Mouse (Mus musculus) heart, embryonic 12.5 days (tissue): Measurements from ENCODE around the gene Sgk1. TPM values are rescaled to one million over a fixed set of nuclear protein-coding genes. Genes with fewer than 3 reads are reported as not detected.
A peak's percentile ranks its signal among the peaks of the same experiment; 100 is the strongest.

Experiments
- ATAC-seq: fragments of 200-750 bp; cut with Nextera tagmentation; 2 replicates; pipeline ENCODE4 v1.8.0; 2017; ENCODE audit warnings: moderate TSS enrichment, moderate library complexity; ENCODE audit not compliant: insufficient number of reproducible peaks, low FRiP score
- H3K27ac ChIP-seq: fragments of 300-500 bp; sonication (generic); 2 replicates; pipeline ENCODE4 v1.5.1; 2016; ENCODE audit warnings: mild to moderate bottlenecking, moderate library complexity; ENCODE audit not compliant: poor library complexity, severe bottlenecking
- H3K27me3 ChIP-seq: fragments of 300-500 bp; sonication (generic); replicated peaks from 2 replicates; pipeline ENCODE4 v1.6.1; 2016; ENCODE audit warnings: mild to moderate bottlenecking, moderate library complexity
- H3K36me3 ChIP-seq: fragments of 300-500 bp; sonication (generic); 2 replicates; pipeline ENCODE4 v1.6.1; 2016; ENCODE audit warnings: mild to moderate bottlenecking, moderate library complexity
- H3K4me1 ChIP-seq: fragments of 300-500 bp; sonication (generic); replicated peaks from 2 replicates; pipeline ENCODE4 v1.6.1; 2016; ENCODE audit warnings: mild to moderate bottlenecking
- H3K4me2 ChIP-seq: fragments of 300-500 bp; sonication (generic); 2 replicates; pipeline ENCODE4 v1.6.1; 2016; ENCODE audit warnings: mild to moderate bottlenecking, moderate library complexity
- H3K4me3 ChIP-seq: fragments of 300-500 bp; sonication (generic); 2 replicates; pipeline ENCODE4 v1.5.1; 2016; ENCODE audit warnings: mild to moderate bottlenecking
- H3K9ac ChIP-seq: fragments of 300-500 bp; sonication (generic); 2 replicates; pipeline ENCODE4 v1.6.1; 2016; ENCODE audit warnings: mild to moderate bottlenecking, moderate library complexity
- H3K9me3 ChIP-seq: fragments of 300-500 bp; sonication (generic); replicated peaks from 2 replicates; pipeline ENCODE4 v1.6.1; 2016; ENCODE audit warnings: mild to moderate bottlenecking, moderate library complexity
- WGBS: fragments of 180-500 bp; shearing (Covaris S2); methylation state at CpG from one replicate; pipeline ENCODE4 v1.1.7; 2016; 5-methylcytosine and 5-hydroxymethylcytosine counted together
- polyA plus RNA-seq: library from polyadenylated mRNA; unstranded; fragments of >200 nt; fragmentation: Nextera tagmentation; extraction: Ambion mirVana; gene quantifications from 2 replicates; pipeline ENCODE4 v1.2.1, GENCODE M21; 2016

Gene Sgk1
- polyA plus RNA-seq, 1 experiment from 2014 or later = 24.3 TPM

DNA sequence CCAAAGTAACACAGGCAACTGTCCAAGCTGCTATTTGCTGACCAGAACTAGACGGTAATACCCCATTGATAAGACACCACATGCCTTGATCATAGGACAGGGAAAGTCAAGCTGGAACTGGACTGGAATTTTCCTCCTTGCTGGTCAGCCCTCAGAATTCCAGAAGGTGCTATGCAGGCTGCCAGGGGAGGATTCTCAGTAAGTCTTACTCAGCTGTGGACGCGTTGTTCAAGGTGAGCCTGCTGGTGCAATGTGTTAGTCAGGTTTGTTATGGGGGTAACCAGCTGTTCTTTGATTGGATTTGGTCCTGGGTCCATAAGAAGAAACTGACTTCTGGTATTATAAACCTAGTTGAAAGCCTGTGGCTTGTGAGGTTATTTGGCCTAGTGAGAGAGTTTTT is 92.8 kb downstream of the Sgk1 start:
- Histone ChIP-seq H3K9me3 (no peaks in the 10 kb centered on the region), H3K9ac (no peak overlapping the region), H3K4me3 (no peak overlapping the region), H3K27me3 (no peaks in the 10 kb centered on the region), H3K27ac (no peak overlapping the region), H3K36me3 (no peaks in the 10 kb centered on the region), H3K4me1 (peaks cover 19% of the 10 kb centered on the region), H3K4me2 (no peak overlapping the region)
- no peak for ATAC-seq
- WGBS = 50% methylated on average over 3 of the region's 3 CpGs

DNA sequence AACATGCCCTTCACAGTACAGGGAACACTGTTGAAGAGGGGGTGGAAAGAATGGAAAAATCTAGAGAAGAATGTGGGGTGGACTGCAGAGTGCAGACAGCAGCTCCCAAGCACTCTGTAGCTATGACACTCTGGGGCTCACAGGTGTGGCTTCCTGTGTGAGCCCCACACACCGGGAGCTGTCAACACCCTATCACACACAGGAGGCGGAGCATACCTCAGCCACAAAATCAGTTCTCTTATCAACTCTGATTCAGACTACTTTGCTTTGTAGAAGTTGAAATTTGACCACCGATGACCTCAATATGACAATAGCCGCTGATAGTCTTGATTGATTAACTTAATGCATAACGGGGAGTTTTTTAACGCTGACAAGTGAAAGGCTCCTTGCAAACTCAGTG is 93.4 kb downstream of the Sgk1 start:
- Histone ChIP-seq H3K4me3 (no peak overlapping the region), H3K27ac (no peak overlapping the region), H3K36me3 (no peaks in the 10 kb centered on the region), H3K27me3 (no peaks in the 10 kb centered on the region), H3K9ac (no peak overlapping the region), H3K9me3 (no peaks in the 10 kb centered on the region), H3K4me1 (peaks cover 19% of the 10 kb centered on the region), H3K4me2 (no peak overlapping the region)
- 41% methylated on average over 6 of the region's 6 CpGs for WGBS
- ATAC-seq = no peak

DNA sequence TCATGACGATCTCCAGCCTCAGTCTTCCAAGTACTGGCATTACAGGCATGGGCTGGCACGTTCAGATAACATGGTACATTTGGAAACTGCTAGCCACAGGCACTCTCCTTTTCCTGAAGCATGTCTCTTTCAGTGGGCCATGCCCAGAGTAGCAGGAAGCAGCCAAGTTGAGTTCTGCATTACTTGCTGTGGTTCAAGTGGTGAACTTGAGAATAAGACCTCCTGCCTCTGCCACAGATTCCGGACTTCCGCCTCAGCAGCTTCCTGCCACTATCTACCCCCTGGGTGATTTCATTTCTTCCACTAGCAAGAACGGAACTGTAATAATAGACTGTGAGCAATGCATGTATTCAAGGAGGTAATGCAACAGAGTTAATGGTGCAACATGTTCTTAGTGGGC is 94.3 kb downstream of the Sgk1 start:
- Histone ChIP-seq H3K4me2 (no peak overlapping the region), H3K27me3 (no peaks in the 10 kb centered on the region)
- WGBS = 63% methylated on average over 5 of the region's 5 CpGs

DNA sequence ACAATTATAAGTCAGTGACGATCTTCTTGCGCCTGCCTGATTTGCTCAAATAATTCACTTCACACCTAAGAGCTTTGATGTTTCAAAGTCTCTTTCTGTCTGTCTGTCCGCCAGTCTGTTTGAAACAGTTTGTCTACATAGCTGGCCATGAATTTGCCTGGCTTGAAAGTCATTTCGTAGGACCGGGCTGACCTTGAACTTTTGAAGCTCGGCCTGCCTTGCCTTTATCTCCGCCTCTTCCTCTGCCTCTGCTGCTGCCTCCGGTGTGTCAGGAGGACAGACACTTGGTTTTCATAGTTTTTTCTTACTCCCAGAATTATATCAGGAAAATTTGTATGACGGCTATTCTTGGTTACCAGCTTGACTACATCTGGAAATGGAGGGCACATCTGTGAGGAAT is 96.4 kb downstream of the Sgk1 start:
- no peak overlapping the region for H3K27ac ChIP-seq
- peaks cover 19% of the 10 kb centered on the region for H3K4me1 ChIP-seq
- no peaks in the 10 kb centered on the region for H3K36me3 ChIP-seq
- H3K4me3 ChIP-seq = no peak overlapping the region
- H3K4me2 ChIP-seq = no peak overlapping the region
- ATAC-seq = no peak
- H3K9me3 ChIP-seq = no peaks in the 10 kb centered on the region
- no peak overlapping the region for H3K9ac ChIP-seq
- 73% methylated on average over 9 of the region's 9 CpGs for WGBS
- no peaks in the 10 kb centered on the region for H3K27me3 ChIP-seq

More for the DNA sequence above, 94.3 kb downstream of the Sgk1 start:
- no peak for ATAC-seq
- Histone ChIP-seq H3K9ac (no peak overlapping the region), H3K4me1 (peaks cover 19% of the 10 kb centered on the region), H3K9me3 (no peaks in the 10 kb centered on the region), H3K27ac (no peak overlapping the region), H3K36me3 (no peaks in the 10 kb centered on the region), H3K4me3 (no peak overlapping the region)

DNA sequence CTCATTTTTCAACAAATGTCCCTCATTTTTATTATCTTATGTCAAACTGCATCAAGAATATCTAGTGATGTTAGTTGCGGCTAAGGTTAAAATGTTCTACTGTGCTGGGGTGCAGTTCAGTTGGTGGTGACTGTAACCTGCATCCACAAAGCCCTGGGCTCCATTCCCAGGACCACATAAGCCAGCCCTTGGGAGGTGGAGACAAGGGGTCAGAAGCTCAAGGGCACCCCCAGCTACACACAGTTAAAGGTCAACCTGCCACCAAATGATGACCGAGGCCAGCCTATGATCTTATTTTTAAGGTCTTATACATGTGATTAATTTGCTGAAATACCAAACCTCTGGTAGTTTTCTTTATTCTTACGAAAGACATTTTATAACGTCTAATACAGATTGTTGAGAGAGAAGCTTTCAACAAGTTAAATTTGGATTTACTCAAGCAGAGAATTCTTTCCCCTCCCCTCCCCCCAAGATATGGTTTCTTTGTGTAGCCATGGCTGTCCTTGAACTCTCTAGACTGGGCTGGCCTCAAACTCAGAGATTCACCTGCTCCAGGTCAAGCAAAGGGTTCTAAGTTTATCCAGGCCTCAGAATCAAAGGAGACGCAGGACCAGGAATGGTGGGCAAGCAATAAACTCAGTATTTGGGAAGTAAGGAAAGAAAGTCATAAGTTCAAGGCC is 97.4 kb downstream of the Sgk1 start:
- no peak for ATAC-seq
- Histone ChIP-seq H3K4me2 (no peak overlapping the region), H3K27me3 (no peaks in the 10 kb centered on the region), H3K9ac (no peak overlapping the region), H3K27ac (no peak overlapping the region), H3K9me3 (no peaks in the 10 kb centered on the region), H3K36me3 (no peaks in the 10 kb centered on the region), H3K4me1 (peaks cover 16% of the 10 kb centered on the region), H3K4me3 (no peak overlapping the region)
- WGBS = 80% methylated on average over 5 of the region's 5 CpGs

DNA sequence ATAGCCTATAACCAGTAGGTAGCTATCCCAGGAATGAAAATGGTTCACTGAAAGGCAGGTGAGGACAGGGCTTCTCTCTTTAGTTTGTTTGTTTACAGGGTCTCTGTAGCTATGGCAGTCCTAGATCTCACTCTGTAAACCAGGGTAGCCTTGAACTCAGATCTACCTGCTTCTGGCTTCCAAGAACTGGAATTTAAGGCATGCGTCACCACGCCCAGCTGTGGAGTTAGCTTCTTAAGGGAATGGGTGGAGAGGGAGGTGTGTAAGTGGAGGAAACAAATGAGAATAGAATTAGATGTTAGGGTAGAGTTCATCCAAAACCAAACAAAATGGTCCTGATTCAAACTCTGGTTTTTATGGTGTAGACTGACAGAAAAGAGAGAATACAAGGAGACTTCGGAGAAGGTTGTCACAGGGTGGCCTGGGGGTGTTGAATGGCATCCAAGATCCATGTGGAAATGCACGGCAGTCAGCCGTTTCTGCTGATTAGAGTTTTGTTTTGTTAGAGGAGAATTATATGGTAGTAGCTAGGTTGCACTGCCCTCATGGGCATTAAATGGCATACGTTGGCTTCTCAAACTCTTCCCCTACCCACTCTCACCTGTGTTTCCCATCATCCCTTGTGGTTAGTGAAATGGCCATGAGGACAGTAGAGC is 98.9 kb downstream of the Sgk1 start:
- Histone ChIP-seq H3K4me2 (no peak overlapping the region), H3K9me3 (no peaks in the 10 kb centered on the region), H3K27ac (no peak overlapping the region), H3K4me1 (0 out of 2 replicates have a peak, but pooled peaks cover 4% of the 10 kb centered on the region), H3K4me3 (no peak overlapping the region), H3K27me3 (no peaks in the 10 kb centered on the region), H3K36me3 (no peaks in the 10 kb centered on the region), H3K9ac (no peak overlapping the region)
- WGBS = 64% methylated on average over 6 of the region's 6 CpGs
- no peak for ATAC-seq

DNA sequence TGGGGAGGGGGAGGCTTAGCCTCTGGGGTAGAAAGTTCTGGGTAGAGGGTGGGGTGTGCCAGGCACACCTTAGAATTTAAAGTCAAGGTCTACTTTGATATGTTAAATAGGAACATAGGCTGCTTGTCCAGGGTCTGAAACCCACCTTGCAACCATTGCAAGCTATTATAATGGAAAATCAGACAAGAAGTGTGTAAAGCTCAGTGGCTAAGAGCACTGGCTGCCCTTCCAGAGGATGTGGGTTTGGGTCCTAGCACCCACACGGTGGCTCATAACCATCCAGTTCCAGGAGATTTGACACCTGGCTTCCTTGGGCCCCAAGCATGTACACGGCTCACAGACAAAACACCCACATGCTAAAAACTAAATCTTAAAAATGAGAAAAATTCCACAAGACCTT is 100.3 kb downstream of the Sgk1 start:
- H3K4me3 ChIP-seq = no peak overlapping the region
- H3K27me3 ChIP-seq = no peaks in the 10 kb centered on the region
- no peak overlapping the region for H3K27ac ChIP-seq
- H3K9me3 ChIP-seq = no peaks in the 10 kb centered on the region
- H3K4me2 ChIP-seq = no peak overlapping the region
- H3K36me3 ChIP-seq = no peaks in the 10 kb centered on the region
- 73% methylated on average over 2 of the region's 2 CpGs for WGBS
- ATAC-seq = no peak
- H3K4me1 ChIP-seq = no peaks in the 10 kb centered on the region
- H3K9ac ChIP-seq = no peak overlapping the region

DNA sequence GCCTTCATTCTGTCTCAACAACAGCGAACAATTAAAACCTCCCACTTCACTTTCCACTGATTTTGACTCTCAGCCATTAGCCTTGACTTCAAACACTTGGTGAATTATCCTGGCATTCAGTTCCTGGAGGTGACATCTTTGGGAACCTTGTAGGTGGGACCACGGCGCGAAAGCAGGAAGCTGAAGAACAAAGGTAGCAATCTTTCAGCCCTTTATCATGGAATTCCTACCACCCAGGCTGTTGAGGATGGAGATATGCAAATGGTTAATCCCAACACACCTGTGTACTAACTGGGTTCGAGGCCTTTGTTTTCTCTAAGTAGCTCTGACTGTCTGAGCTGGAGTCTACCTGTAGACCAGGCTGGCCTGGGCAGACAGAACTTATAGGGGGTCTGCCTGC is 106.5 kb downstream of the Sgk1 start:
- H3K4me1 ChIP-seq = 0 out of 2 replicates have a peak, but pooled peaks cover 6% of the 10 kb centered on the region
- H3K9ac ChIP-seq = no peak overlapping the region
- WGBS = 62% methylated on average over 5 of the region's 5 CpGs
- H3K27ac ChIP-seq = no peak overlapping the region
- no peaks in the 10 kb centered on the region for H3K36me3 ChIP-seq
- H3K27me3 ChIP-seq = no peaks in the 10 kb centered on the region
- H3K4me3 ChIP-seq = no peak overlapping the region
- H3K9me3 ChIP-seq = no peaks in the 10 kb centered on the region
- ATAC-seq = no peak
- H3K4me2 ChIP-seq = no peak overlapping the region

DNA sequence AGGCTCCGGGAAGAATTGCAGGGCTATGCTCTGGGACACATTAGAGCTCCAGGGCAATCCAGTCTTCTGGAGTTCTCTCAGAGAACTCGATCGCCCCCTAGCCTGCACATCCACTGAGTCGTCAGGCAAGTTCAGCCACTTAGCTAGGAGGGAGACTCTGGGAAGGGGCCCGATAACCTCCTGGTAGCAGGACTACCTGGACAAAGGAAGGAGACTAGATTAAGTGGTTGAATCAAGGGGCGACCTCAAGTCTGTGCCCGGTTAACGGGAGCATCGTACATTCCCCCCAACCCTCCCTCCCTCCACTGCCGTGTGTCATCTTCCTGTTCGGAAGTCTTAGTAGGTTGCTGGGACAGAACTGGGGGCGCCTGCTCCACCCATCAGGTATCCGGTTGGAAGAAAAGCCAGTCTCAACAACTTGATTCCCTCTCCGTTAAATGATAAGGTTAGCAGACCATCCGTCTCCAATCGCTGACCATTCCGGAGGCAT is 109.4 kb downstream of the Sgk1 start:
- Histone ChIP-seq H3K9ac (no peak overlapping the region), H3K27me3 (no peaks in the 10 kb centered on the region), H3K4me3 (peak overlapping the region; percentile 78), H3K9me3 (no peaks in the 10 kb centered on the region), H3K36me3 (peaks cover under 1% of the 10 kb centered on the region; the same call in 1 of the 2 replicates), H3K27ac (no peak overlapping the region), H3K4me1 (0 out of 2 replicates have a peak, but pooled peaks cover 6% of the 10 kb centered on the region), H3K4me2 (peak overlapping the region; percentile 86)
- ATAC-seq = no peak
- 11% methylated on average over 17 of the region's 17 CpGs for WGBS

DNA sequence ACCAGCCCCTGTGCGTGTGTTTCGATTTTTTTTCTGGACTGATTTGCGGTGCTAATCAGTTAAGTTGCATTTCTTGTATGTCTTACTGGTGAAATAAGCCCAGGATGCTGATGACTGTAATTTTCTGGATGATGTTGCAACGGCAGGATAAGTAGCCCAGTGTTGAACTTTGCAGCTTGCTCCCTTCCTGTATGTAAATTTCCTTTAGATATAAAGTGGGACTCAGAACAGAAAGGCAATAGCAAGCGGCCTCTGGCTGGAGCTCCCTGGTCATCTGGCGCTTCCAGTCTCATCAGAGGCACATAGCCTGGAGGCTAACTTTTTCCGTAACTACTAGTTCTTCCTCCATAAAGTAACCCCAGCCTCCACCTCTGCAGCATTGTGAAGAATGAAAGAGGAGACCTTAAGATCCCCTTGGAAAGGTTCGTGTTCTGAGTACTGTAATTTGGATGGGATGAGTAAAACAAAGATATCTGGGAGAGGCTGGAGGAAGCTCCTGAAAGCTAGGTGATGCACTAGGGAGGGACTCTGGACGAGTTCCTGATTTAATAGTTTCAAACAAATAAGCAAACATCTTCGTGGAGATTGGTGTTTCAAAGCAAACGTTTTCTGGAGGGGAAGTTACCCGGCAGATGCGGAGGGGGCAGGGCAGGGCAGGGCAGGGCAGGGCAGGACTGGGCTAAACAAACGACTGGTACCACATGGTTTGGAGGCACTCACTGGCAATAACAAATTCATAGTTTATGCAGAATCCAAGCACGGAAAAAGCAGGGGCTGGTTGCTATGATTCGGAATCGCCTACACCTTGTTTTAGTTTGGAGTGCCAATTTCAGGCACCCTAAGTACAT is 110.2 kb downstream of the Sgk1 start:
- no peak overlapping the region for H3K9ac ChIP-seq
- H3K27me3 ChIP-seq = no peaks in the 10 kb centered on the region
- 22% methylated on average over 17 of the region's 17 CpGs for WGBS
- no peaks in the 10 kb centered on the region for H3K9me3 ChIP-seq
- peaks cover 14% of the 10 kb centered on the region for H3K4me1 ChIP-seq
- H3K4me2 ChIP-seq = peak overlapping the region; percentile 86
- H3K36me3 ChIP-seq = peaks cover 8% of the 10 kb centered on the region
- H3K4me3 ChIP-seq = peak overlapping the region; percentile 78
- ATAC-seq = no peak
- H3K27ac ChIP-seq = 0 out of 2 replicates have a peak overlapping the region, but pooled peaks have one; percentile 39
